Comparison of ENCODE assay signal across 15 mouse cellular contexts in the genomic region with DNA sequence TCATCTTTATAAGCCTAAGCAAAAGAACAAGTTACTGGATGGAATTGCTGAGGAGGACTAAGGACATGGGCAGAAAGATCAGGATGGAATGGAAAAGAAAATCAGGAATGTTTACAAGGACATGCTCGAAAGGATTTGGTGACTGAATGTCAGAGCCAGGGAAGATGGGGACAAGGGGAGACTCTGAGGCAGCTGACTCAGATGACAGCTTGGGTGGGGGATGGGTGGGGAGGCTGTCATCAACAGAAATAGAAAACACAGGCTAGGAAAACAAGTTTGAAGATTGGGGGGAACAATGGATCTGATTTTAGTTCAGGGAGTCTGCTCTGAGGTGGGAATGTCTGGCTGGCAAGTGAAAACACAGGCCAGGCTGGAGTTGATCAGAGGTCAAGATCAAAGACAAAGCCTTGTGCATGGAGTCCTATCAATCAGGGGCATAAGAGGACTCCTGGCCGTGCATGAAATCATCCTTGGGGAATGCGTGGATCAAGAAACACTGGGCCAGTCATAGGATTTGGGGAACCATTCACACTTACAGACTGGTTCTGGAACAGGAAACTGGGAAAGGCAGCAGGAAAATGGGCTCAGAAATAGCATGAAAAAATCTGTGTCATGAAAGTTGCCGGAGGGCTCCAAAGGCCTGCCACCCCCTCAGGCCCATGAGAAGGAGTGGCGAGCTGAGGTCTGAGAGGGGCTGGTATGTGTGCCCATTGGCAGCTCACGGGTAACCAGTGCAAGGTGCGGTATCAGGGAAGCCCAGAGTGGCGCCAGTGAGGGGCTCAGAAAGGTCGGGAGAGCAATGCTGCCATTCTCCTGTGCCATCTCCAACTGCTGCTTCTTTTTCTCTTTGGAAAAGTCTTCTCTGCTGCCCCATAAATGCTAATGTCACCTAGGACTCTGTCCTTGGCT.
A peak's percentile ranks its signal among the peaks of the same experiment; 100 is the strongest.
DNase-seq lines count a peak whose midpoint lies in the region; ATAC-seq lines count a peak whose summit lies in the region.
"Had no signal": no experiment of that assay in that cellular context is flagged by ENCODE, and none has a peak within 500 bp of the region (broad histone marks: within the 10 kb centered on the region; RNA-seq: fewer than 3 reads in every experiment).

No protein-coding gene starts in this region.

- no peak for ATAC-seq in hindbrain, embryonic 14.5 days (ENCODE audit: low FRiP score)
- ATAC-seq: liver, postnatal 0 days had no signal

- no peaks in the 10 kb centered on the region for H3K27me3 ChIP-seq in hindbrain, embryonic 10.5 days (ENCODE audit: insufficient read depth, poor library complexity, severe bottlenecking)
- no peaks in the 10 kb centered on the region for H3K27me3 ChIP-seq in hindbrain, embryonic 14.5 days (ENCODE audit: control insufficient read depth, insufficient read depth, low read length)
- no peaks in the 10 kb centered on the region for H3K27me3 ChIP-seq in limb, embryonic 10.5 days (ENCODE audit: low read depth, poor library complexity, severe bottlenecking)
- H3K27me3 ChIP-seq: embryonic facial prominence, embryonic 13.5 days; hindbrain, embryonic 13.5 days; neural tube, embryonic 12.5 days had no signal

- H3K9ac ChIP-seq in hindbrain, embryonic 14.5 days, result no peak overlapping the region
- H3K9ac ChIP-seq: embryonic facial prominence, embryonic 13.5 days; hindbrain, embryonic 13.5 days; liver, postnatal 0 days; neural tube, embryonic 12.5 days had no signal

- H3K36me3 ChIP-seq in hindbrain, embryonic 10.5 days, result 0 out of 2 replicates have a peak, but pooled peaks cover 5% of the 10 kb centered on the region
- H3K36me3 ChIP-seq in hindbrain, embryonic 14.5 days (replicated peaks; ENCODE audit: control insufficient read depth, insufficient read depth), result no peaks in the 10 kb centered on the region
- H3K36me3 ChIP-seq in limb, embryonic 10.5 days, result no peaks in the 10 kb centered on the region
- H3K36me3 ChIP-seq: embryonic facial prominence, embryonic 13.5 days; hindbrain, embryonic 13.5 days; neural tube, embryonic 12.5 days had no signal

- H3K27ac ChIP-seq in hindbrain, embryonic 10.5 days, result peak overlapping the region; percentile 64; the same call in 1 of the 2 replicates
- no peak overlapping the region for H3K27ac ChIP-seq in hindbrain, embryonic 14.5 days
- H3K27ac ChIP-seq in limb, embryonic 10.5 days, result peak overlapping the region; percentile 14; the same call in 1 of the 2 replicates
- H3K27ac ChIP-seq: embryonic facial prominence, embryonic 13.5 days; hindbrain, embryonic 13.5 days; neural tube, embryonic 12.5 days had no signal

- 64% methylated on average over 9 of the region's 9 CpGs for WGBS in hindbrain, embryonic 10.5 days
- WGBS in hindbrain, embryonic 14.5 days, result 60% methylated on average over 9 of the region's 9 CpGs
- 52% methylated on average over 9 of the region's 9 CpGs for WGBS in limb, embryonic 10.5 days

- DNase-seq in cerebellum, postnatal 14 days, result peak; percentile 33 to 58
- no peak for DNase-seq in cerebellum, adult 11 months
- no peak for DNase-seq in hindbrain, embryonic 10.5 days (ENCODE audit: low spot score)
- DNase-seq in hindbrain, embryonic 14.5 days (ENCODE audit: low spot score), result no peak
- DNase-seq in heart, adult 8-10 months (ENCODE audit: low spot score), result peak; percentile 12
- no peak for DNase-seq in limb, embryonic 10.5 days (ENCODE audit: low spot score)
- DNase-seq in thymus, adult 18-20 months, result no peak
- no peak for DNase-seq in layer of hippocampus, postnatal 36 days
- DNase-seq: liver, postnatal 0 days; thymus, postnatal 25 days had no signal

- peaks cover 24% of the 10 kb centered on the region for H3K4me1 ChIP-seq in hindbrain, embryonic 10.5 days (replicated peaks)
- 0 out of 2 replicates have a peak, but pooled peaks cover 3% of the 10 kb centered on the region for H3K4me1 ChIP-seq in hindbrain, embryonic 14.5 days (replicated peaks; ENCODE audit: control insufficient read depth, insufficient read depth, low read length)
- peaks cover 18% of the 10 kb centered on the region for H3K4me1 ChIP-seq in limb, embryonic 10.5 days

- no peak overlapping the region for H3K4me2 ChIP-seq in hindbrain, embryonic 14.5 days (replicated peaks)
- H3K4me2 ChIP-seq: embryonic facial prominence, embryonic 13.5 days; hindbrain, embryonic 13.5 days; midbrain, embryonic 11.5 days; neural tube, embryonic 12.5 days had no signal

- H3K4me3 ChIP-seq in hindbrain, embryonic 10.5 days, result no peak overlapping the region
- H3K4me3 ChIP-seq in hindbrain, embryonic 14.5 days (replicated peaks; ENCODE audit: low read length), result no peak overlapping the region
- no peak overlapping the region for H3K4me3 ChIP-seq in limb, embryonic 10.5 days
- H3K4me3 ChIP-seq: embryonic facial prominence, embryonic 13.5 days; hindbrain, embryonic 13.5 days; left cerebral cortex, adult 2 months; neural tube, embryonic 12.5 days had no signal

- no peaks in the 10 kb centered on the region for H3K9me3 ChIP-seq in hindbrain, embryonic 10.5 days
- H3K9me3 ChIP-seq in hindbrain, embryonic 14.5 days (ENCODE audit: control insufficient read depth, low read length), result no peaks in the 10 kb centered on the region
- H3K9me3 ChIP-seq in limb, embryonic 10.5 days (replicated peaks), result no peaks in the 10 kb centered on the region
- H3K9me3 ChIP-seq: embryonic facial prominence, embryonic 13.5 days; hindbrain, embryonic 13.5 days; neural tube, embryonic 12.5 days had no signal

Comparison
In these comparisons a context has a peak if more than half of its experiments do, and no peak if none do; other contexts are left out.
1. DNase-seq: peak in cerebellum, postnatal 14 days (2 of 2) and heart, adult 8-10 months (single experiment); none in cerebellum, adult 11 months (single experiment), hindbrain, embryonic 10.5 days (single experiment), hindbrain, embryonic 14.5 days (single experiment), limb, embryonic 10.5 days (single experiment), thymus, adult 18-20 months (0 of 2) and layer of hippocampus, postnatal 36 days (0 of 2).